Mouse (Mus musculus) lung, embryonic 16.5 days (tissue): ENCODE results near the gene Stxbp4. TPM values are rescaled to one million over a fixed set of nuclear protein-coding genes. Genes with fewer than 3 reads are reported as not detected.
A peak's percentile ranks its signal among the peaks of the same experiment; 100 is the strongest.

ENCODE experiments used
- ATAC-seq: fragments of 200-750 bp; cut with Nextera tagmentation; 2 replicates; pipeline ENCODE4 v1.8.0; 2017; ENCODE audit warnings: low read depth, mild to moderate bottlenecking, moderate library complexity
- H3K27ac ChIP-seq: fragments of 300-500 bp; sonication (generic); 2 replicates; pipeline ENCODE4 v1.5.1; 2014; ENCODE audit warnings: mild to moderate bottlenecking, control low read depth, low read length
- H3K27me3 ChIP-seq: fragments of 300-500 bp; sonication (generic); 2 replicates; pipeline ENCODE4 v1.6.1; 2014; ENCODE audit warnings: low read depth, low read length, mixed read lengths; ENCODE audit not compliant: control insufficient read depth, insufficient read depth
- H3K36me3 ChIP-seq: fragments of 300-500 bp; sonication (generic); 2 replicates; pipeline ENCODE4 v1.6.1; 2014; ENCODE audit warnings: low read length; ENCODE audit not compliant: control insufficient read depth, insufficient read depth
- H3K4me1 ChIP-seq: fragments of 300-500 bp; sonication (generic); replicated peaks from 2 replicates; pipeline ENCODE4 v1.6.1; 2014; ENCODE audit warnings: low read length, mixed read lengths; ENCODE audit not compliant: control insufficient read depth, insufficient read depth
- H3K4me2 ChIP-seq: fragments of 300-500 bp; sonication (generic); 2 replicates; pipeline ENCODE4 v1.6.1; 2014; ENCODE audit warnings: low read depth, low read length, control low read depth
- H3K4me3 ChIP-seq: fragments of 300-500 bp; sonication (generic); 2 replicates; pipeline ENCODE4 v1.5.1; 2014; ENCODE audit warnings: mild to moderate bottlenecking, low read length, control low read depth
- H3K9ac ChIP-seq: fragments of 300-500 bp; sonication (generic); 2 replicates; pipeline ENCODE4 v1.6.1; 2014; ENCODE audit warnings: low read length, control low read depth
- H3K9me3 ChIP-seq: fragments of 300-500 bp; sonication (generic); 2 replicates; pipeline ENCODE4 v1.6.1; 2016; ENCODE audit warnings: low read length; ENCODE audit not compliant: control insufficient read depth
- WGBS: fragments of 180-500 bp; shearing (Covaris S2); extraction: QIAGEN DNeasy Blood & Tissue Kit; methylation state at CpG from one replicate; pipeline ENCODE4 v1.1.7; 2014; 5-methylcytosine and 5-hydroxymethylcytosine counted together
- polyA plus RNA-seq: library from polyadenylated mRNA; unstranded; fragments of >200 nt; fragmentation: Nextera tagmentation; extraction: Ambion mirVana; gene quantifications from 2 replicates; pipeline ENCODE4 v1.2.1, GENCODE M21; 2015

Gene Stxbp4
- polyA plus RNA-seq, 1 experiment from 2014 or later, result 22.4 TPM

DNA sequence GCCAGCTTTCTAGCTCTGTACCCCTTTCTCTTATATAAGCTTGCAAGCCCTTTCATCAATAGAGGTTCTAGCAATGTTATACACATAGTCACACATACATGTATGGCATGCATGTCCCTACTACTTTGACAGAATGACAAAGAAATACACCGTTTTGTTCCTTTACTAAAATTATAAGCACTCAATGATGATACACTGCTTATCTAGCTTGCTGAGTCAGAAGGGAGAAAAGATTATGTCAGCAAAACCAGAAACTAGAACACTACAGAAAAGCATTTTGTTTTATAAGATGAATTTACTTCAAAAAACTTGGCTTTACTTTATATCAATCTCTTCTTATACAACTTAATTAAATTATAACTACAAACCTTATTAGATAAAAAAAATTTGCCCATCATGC is 12.7 kb downstream of the Stxbp4 start:
- Histone ChIP-seq H3K27ac (no peak overlapping the region), H3K9ac (no peak overlapping the region), H3K36me3 (no peaks in the 10 kb centered on the region), H3K4me3 (no peak overlapping the region), H3K4me1 (no peaks in the 10 kb centered on the region), H3K9me3 (no peaks in the 10 kb centered on the region), H3K4me2 (no peak overlapping the region), H3K27me3 (no peaks in the 10 kb centered on the region)
- ATAC-seq, result no peak
- 64% methylated on average over 1 of the region's 1 CpGs for WGBS

GRCm38 (mm10) chr11:90623477-90623876 is 14.4 kb downstream of the Stxbp4 start:
- no peak for ATAC-seq
- 52% methylated on average over 6 of the region's 6 CpGs for WGBS
- Histone ChIP-seq H3K27me3 (no peaks in the 10 kb centered on the region), H3K9ac (no peak overlapping the region), H3K4me3 (no peak overlapping the region), H3K4me1 (no peaks in the 10 kb centered on the region), H3K36me3 (no peaks in the 10 kb centered on the region), H3K9me3 (no peaks in the 10 kb centered on the region), H3K4me2 (no peak overlapping the region), H3K27ac (no peak overlapping the region)

DNA sequence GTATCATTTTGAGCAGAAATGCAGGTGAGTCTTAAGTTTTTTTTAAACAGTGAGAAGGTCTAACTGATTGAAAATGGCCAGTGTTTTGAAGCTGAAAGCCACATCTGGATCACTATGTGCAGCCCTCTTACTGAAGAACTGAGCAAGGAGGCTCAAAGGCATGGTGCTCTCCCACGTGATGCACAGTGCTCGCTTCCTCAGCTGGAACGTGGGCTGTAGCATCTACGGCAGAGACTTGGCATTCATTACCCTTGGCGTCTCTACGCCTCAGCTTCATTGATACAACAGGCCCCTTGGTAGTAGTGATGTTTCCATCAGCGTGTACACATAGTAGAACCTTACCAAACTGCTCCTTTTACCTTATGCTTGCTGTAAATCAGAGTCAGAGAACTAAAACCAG is 15.4 kb downstream of the Stxbp4 start:
- 89% methylated on average over 7 of the region's 7 CpGs for WGBS
- Histone ChIP-seq H3K4me1 (no peaks in the 10 kb centered on the region), H3K27ac (no peak overlapping the region), H3K9ac (no peak overlapping the region), H3K36me3 (no peaks in the 10 kb centered on the region), H3K27me3 (no peaks in the 10 kb centered on the region), H3K4me2 (no peak overlapping the region), H3K9me3 (no peaks in the 10 kb centered on the region), H3K4me3 (no peak overlapping the region)
- no peak for ATAC-seq

DNA sequence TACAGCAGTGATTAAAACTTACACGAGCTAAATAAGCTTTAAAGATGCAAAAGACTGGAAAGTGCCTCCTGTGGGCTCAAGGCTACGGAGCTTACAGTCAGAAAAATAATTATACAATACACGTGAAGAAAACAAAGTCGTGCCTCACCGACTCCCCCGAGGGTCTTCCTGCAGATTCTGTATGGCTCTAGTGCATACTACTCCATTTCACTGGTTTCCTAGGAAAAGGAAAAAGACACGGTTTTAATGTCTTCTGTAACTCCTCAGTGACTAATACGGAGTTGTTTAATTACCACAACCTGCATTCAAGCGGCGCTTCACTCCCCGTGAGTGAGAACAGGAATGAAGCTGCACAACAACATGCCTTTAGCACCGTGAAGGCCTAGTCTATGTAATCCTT is 15.8 kb downstream of the Stxbp4 start:
- WGBS, result 88% methylated on average over 12 of the region's 12 CpGs
- no peak overlapping the region for H3K27ac ChIP-seq
- no peaks in the 10 kb centered on the region for H3K27me3 ChIP-seq
- no peak overlapping the region for H3K9ac ChIP-seq
- H3K4me2 ChIP-seq, result no peak overlapping the region
- ATAC-seq, result no peak
- H3K9me3 ChIP-seq, result no peaks in the 10 kb centered on the region
- H3K4me3 ChIP-seq, result no peak overlapping the region
- no peaks in the 10 kb centered on the region for H3K36me3 ChIP-seq
- H3K4me1 ChIP-seq, result no peaks in the 10 kb centered on the region

DNA sequence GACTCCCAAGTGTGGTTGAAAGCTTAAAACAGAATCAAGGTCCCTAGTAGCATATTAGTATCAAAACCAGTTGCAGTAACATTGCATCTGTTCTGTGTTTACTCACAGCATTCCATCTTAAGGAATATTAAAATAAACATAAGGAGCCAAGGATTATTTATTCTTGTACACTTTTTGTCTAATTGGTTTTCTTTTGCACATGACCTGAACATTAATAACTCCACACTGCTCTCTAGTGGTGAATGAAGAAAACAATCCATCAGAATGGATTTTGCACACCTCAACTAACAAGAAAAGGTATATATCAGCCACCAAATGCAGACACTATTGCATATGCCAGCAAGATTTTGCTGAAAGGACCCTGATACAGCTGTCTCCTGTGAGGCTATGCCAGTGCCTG is 21.5 kb downstream of the Stxbp4 start:
- Histone ChIP-seq H3K4me1 (no peaks in the 10 kb centered on the region), H3K27ac (no peak overlapping the region), H3K4me2 (no peak overlapping the region), H3K36me3 (no peaks in the 10 kb centered on the region), H3K4me3 (no peak overlapping the region), H3K27me3 (no peaks in the 10 kb centered on the region), H3K9ac (no peak overlapping the region), H3K9me3 (no peaks in the 10 kb centered on the region)
- ATAC-seq, result no peak

GRCm38 (mm10) chr11:90614743-90615142 is 23.1 kb downstream of the Stxbp4 start:
- Histone ChIP-seq H3K27me3 (no peaks in the 10 kb centered on the region), H3K4me2 (no peak overlapping the region), H3K4me3 (no peak overlapping the region), H3K36me3 (0 out of 2 replicates have a peak, but pooled peaks cover 2% of the 10 kb centered on the region), H3K9me3 (no peaks in the 10 kb centered on the region), H3K9ac (no peak overlapping the region), H3K27ac (no peak overlapping the region), H3K4me1 (no peaks in the 10 kb centered on the region)
- no peak for ATAC-seq
- WGBS, result 72% methylated on average over 6 of the region's 6 CpGs

- no peak for ATAC-seq
- no peaks in the 10 kb centered on the region for H3K9me3 ChIP-seq
- no peak overlapping the region for H3K4me2 ChIP-seq
- H3K4me3 ChIP-seq, result no peak overlapping the region
- 0 out of 2 replicates have a peak, but pooled peaks cover 2% of the 10 kb centered on the region for H3K36me3 ChIP-seq
- H3K9ac ChIP-seq, result no peak overlapping the region
- H3K27me3 ChIP-seq, result no peaks in the 10 kb centered on the region
- H3K27ac ChIP-seq, result no peak overlapping the region
- no peaks in the 10 kb centered on the region for H3K4me1 ChIP-seq
These were observed 25.8 kb downstream of the Stxbp4 start for GRCm38 (mm10) chr11:90612118-90612517.

GRCm38 (mm10) chr11:90603066-90603465 is 34.8 kb downstream of the Stxbp4 start:
- H3K36me3 ChIP-seq, result peaks cover 6% of the 10 kb centered on the region; the same call in 1 of the 2 replicates
- no peaks in the 10 kb centered on the region for H3K4me1 ChIP-seq
- H3K27me3 ChIP-seq, result no peaks in the 10 kb centered on the region
- 53% methylated on average over 2 of the region's 2 CpGs for WGBS
- peak; percentile 73 for ATAC-seq
- no peak overlapping the region for H3K4me2 ChIP-seq
- H3K27ac ChIP-seq, result no peak overlapping the region
- H3K9ac ChIP-seq, result no peak overlapping the region
- peaks cover 3% of the 10 kb centered on the region; the same call in 1 of the 2 replicates for H3K9me3 ChIP-seq
- no peak overlapping the region for H3K4me3 ChIP-seq

- H3K4me1 ChIP-seq, result no peaks in the 10 kb centered on the region
- H3K4me2 ChIP-seq, result no peak overlapping the region
- no peak overlapping the region for H3K9ac ChIP-seq
- peaks cover 3% of the 10 kb centered on the region; the same call in 1 of the 2 replicates for H3K9me3 ChIP-seq
- no peak overlapping the region for H3K4me3 ChIP-seq
- 89% methylated on average over 1 of the region's 1 CpGs for WGBS
- ATAC-seq, result no peak
- H3K36me3 ChIP-seq, result peaks cover 13% of the 10 kb centered on the region
- no peak overlapping the region for H3K27ac ChIP-seq
- H3K27me3 ChIP-seq, result no peaks in the 10 kb centered on the region
These were observed 42.1 kb downstream of the Stxbp4 start for GRCm38 (mm10) chr11:90595826-90596225.

DNA sequence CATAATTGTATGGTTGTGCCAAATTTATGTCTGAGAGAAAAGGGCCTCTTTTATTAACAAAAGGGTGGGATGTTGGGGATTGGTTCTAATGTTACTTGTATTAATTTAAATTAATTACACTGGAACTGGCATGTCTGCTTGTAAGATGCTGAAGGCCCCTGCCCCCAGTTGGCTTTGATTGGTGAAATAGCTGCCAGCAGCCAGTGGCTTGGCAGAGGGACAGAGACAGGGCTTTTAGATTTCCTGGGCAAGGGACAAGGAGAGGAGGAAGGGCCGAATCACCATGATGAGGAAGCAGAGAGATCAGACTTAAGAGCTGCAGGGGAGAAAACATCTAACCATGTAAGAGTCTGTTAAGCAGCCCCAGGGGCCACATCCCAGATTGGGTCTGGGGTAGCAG is 46.9 kb downstream of the Stxbp4 start:
- H3K4me2 ChIP-seq, result no peak overlapping the region
- H3K4me1 ChIP-seq, result no peaks in the 10 kb centered on the region
- no peaks in the 10 kb centered on the region for H3K9me3 ChIP-seq
- H3K27ac ChIP-seq, result no peak overlapping the region
- whole genome bisulfite sequencing, result 77% methylated on average over 1 of the region's 1 CpGs
- H3K36me3 ChIP-seq, result peaks cover 16% of the 10 kb centered on the region
- H3K9ac ChIP-seq, result no peak overlapping the region
- H3K27me3 ChIP-seq, result no peaks in the 10 kb centered on the region
- no peak overlapping the region for H3K4me3 ChIP-seq
- no peak for ATAC-seq
